Mouse (Mus musculus) layer of hippocampus, postnatal 14 days (tissue): ENCODE measurements around the gene Nfic. TPM values are rescaled to one million over a fixed set of nuclear protein-coding genes. Genes with fewer than 3 reads are reported as not detected.
A peak's percentile ranks its signal among the peaks of the same experiment; 100 is the strongest.

Experiments used
- DNase-seq, 2 experiments: peaks; one replicate each; pipeline ENCODE4 v3.0.0; 2021 to 2022; ENCODE audit warnings: low spot score in 2 of 2, mixed read lengths in 1 of 2
- long read RNA-seq, 2 experiments: library from polyadenylated mRNA; stranded (forward); transcript quantifications; one replicate each; pipeline ENCODE4 v2.0.0; 2021
- total RNA-seq, 2 experiments: library from RNA; stranded (reverse); gene quantifications; 2 replicates each; pipeline ENCODE4 v1.2.3; 2021

Gene Nfic
- 10 to 100 TPM; 66.7 to 70.9 TPM for total RNA-seq
- long read RNA-seq, experiment 1, full-length matches to known transcripts: 4 of 15 reads
- long read RNA-seq, experiment 1, partial matches to known transcripts: 3 of 15 reads
- long read RNA-seq, experiment 1, other reads (novel, unspliced or antisense): 8 of 15 reads
- long read RNA-seq, experiment 2, partial matches to known transcripts: 3 of 17 reads
- long read RNA-seq, experiment 2, other reads (novel, unspliced or antisense): 11 of 17 reads

- DNase-seq: no peak
These were observed at the start of gene Nfic for GRCm38 (mm10) chr10:81455181-81455895. TSS of gene Nfic (minus strand) at chr10:81455635.

DNA sequence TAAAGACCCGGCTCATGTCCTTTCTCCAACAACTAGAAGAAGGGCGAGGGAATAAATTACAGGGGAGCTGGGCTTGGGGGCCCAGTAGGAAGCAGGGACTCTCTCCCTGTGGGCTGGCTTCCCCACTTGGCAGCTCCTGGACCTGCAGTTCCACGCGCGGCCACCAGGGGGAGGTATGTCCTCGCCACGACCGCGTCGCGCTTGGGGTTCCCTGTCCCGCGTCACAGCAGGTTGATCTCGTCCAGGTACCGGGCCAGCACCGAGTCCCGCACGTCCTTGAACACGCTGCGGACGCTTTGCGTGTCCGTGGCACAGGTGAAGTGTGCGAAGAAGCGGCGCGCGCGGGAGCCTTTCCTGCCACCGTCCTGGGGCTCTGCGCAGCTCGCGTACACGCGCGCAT lies 47.2 kb upstream of the Nfic start:
- DNase-seq: peak; percentile 89 to 90

- DNase-seq: no peak
These were observed 46.4 kb upstream of the Nfic start for GRCm38 (mm10) chr10:81501863-81502262.

DNA sequence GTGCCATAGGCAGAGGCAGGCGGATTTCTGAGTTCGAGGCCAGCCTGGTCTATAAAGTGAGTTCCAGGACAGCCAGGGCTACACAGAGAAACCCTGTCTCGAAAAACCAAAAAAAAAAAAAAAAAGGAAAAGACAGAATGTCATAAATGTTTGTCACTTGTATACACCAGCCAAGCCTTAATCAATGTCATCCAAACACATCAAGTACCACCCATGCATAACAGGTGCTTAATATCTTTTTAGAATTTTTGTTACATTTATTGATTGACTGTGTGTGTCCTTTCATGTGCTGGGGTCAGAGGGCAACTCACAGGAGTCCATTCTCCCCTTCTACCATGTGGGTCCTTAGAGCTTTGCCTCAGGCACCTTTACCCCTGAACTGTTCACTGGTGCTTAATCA lies 44.6 kb upstream of the Nfic start, which contains the start of gene S1pr4:
Gene S1pr4, minus strand, starts transcription at position 101 of the 400 bp plus-strand sequence.
- no peak for DNase-seq

DNA sequence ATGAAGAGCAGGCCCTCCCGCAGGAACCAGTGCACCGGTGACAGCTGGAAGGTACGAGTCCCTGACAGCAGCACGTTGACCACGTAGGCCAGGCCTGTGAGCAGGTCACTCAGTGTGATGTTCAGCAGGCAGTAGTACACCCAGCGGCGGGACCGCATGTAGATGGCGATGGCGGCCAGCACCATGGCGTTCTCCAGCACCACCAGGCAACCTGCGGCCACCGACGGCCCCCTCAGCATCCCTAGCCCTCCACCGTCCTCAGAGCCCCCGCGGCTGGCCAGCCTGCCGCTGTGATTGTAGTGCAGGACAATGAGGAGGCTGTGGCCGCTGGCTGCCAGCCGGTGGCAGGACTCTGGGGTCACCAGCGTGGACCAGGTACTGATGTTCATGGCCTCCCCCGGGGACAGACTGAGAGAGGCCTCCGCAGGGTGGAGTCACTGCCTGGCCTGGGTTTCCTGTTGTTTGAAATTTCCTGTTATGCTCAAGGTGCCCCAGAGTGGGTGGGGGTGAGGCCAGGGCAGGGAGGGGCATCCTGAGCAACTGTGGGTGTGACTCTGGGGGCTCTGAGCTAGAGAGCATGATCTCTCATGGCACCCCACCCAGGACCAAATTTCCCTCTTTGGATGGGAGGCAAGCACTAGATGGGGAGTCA lies 43.9 kb upstream of the Nfic start:
- DNase-seq: no peak

GRCm38 (mm10) chr10:81498316-81499249 lies 43.1 kb upstream of the Nfic start:
- DNase-seq: peak in 1 of 2 experiments; percentile 13

DNA sequence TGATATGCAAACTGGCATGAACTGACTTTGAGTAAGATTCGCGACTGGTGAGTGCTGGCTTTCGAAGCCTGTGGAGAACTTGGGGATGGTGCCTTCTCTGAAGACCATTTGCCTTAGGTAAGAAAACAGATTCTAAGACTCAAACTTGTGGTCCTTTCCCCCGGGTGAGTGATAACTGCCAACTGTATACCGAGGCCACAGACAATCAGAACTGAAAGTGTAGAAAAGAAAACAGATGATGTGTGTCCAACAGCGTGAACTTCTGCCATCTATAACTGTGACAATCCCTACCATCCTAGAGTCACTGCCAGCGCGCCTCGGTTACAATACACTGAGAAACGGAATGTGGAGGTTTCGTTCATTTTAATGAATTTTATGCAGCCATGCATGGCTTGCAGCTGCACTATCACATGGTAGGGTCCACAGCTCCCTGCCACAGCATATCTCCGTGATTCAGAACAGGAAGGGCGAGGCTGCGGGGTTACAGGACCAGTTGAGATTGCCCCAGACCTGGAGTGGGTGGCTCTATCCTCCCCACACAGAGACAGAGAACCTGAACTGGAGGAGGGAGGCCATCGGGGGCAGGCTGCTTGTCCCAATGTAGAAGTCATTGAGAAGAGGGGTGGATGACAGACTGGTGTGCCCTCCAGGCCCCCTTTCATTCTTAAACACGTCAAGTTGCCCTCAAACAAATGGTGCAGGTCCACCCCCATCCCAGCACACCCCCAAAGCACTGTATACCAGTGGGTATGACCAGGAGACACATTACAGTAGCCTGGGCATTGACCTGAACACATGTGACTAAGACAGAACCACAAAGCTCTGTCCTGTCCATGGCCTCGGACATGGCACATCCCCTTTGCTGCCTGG lies 42.2 kb upstream of the Nfic start:
- DNase-seq: peak in 1 of 2 experiments; percentile 19

DNA sequence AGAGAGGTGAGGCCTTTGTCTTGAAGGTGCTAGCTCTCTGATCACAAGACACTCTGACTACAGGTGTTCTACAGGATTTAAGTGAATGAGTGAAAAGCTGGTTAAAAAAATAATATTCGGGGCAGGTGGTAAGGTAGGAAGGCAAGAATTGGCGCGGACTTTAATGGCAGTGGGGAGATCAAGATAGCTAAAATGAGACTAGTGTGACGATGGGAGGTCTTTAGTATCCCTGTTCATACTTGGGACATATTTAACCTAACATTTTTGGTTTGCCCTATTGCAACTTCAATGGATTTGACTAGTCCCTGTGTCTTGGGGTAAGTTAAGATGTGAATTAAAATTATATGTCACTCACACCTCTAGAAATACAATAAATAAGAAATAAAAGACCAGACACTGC lies 41.5 kb upstream of the Nfic start:
- DNase-seq: peak in 1 of 2 experiments; percentile 12

- peak; percentile 97 to 99 for DNase-seq
These were observed 40.9 kb upstream of the Nfic start, which contains the start of gene Ncln for GRCm38 (mm10) chr10:81496264-81496901. TSS of gene Ncln (minus strand) at chr10:81496392.

DNA sequence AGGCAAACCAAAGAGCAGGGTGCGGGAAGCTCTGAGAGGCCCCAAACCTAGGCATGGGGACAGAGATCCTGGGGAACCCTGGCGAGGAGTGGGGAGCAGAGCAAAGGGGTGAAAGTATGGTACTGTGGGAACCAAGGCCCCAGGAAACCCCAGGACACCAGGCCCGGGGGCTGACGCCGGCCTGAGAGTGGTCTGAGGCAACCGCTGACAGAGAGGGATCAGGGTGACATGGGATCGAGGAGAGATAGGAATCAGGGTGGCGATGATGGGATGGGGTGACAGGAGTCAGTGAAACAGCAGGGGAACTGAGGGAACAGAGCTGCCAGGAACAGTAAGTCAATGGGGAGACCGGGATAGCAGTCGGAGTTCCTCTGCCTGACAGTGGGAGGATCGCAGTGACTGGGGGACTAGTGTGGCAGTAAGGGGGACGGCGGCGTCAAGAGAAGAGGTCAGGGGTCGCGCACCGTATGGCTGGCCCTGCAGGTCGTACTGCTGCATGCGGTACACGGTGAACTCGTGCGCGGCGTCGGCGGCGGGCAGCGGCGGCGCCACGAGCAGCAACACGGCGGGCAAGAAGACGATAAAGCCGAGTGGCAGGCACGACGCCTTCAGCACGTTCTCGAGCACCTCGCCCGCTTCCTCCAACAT lies 40.3 kb upstream of the Nfic start:
- DNase-seq: no peak

GRCm38 (mm10) chr10:81495151-81495550 lies 39.7 kb upstream of the Nfic start:
- no peak for DNase-seq

GRCm38 (mm10) chr10:81494260-81495041 lies 39.0 kb upstream of the Nfic start:
- DNase-seq: no peak

DNA sequence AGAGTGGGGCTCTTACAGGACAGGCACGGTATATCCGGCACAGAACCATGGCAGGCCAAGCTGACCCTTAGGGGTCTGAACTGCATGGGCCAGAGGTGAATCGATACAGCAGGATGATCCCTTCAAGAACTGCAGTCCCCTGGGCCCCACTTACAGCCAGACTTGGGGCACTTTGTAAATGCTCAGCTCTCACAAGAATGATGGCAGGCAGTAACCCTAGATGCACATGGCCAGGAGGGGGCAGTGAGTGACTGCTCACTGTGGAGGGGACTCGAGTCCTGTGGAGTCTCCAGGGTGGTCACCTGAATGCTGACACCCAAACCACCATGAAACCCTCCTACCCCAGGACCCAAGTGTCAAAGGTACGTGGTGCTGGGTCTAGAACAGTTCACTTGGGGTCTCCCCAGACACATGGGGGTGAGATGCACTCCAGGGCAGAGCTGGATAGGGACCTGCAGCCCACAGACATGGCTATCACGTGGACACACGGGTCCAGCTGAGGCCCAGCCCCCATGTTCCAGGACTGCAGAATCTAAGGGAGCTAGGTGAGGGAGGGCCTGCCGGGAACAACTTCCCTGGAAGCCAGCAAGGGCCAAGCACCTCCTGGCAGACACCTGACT lies 38.3 kb upstream of the Nfic start:
- no peak for DNase-seq

DNA sequence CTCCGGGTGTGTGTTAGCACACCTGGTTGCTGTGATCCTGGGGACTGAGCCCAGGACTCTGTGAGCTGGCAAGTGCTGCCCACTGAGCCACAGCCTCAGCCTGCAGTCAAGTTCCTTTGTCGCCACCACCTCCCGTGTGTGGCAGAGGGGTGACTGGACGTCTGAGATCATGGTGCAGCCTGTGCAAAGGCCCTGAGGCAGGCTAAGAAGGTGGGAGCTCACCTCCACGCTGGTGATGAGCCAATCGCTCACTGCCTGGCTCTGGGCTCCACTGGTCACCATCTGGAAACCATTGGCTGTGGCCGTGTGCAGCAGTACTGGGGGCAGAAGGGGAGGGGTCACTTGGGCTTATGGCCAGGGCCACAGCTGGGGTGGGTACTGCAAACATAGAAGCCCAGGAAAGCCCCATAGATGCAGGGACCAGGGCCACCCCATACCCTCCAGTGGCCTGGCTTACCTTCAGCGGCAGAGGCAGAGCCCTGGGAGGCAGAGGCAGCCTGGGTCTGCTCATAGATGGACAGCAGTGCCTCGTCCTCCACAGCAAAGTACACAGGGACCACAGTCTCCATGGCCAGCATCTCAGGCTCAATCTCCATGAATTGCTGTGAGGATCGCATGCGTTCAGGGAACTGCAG lies 37.3 kb upstream of the Nfic start:
- no peak for DNase-seq

DNA sequence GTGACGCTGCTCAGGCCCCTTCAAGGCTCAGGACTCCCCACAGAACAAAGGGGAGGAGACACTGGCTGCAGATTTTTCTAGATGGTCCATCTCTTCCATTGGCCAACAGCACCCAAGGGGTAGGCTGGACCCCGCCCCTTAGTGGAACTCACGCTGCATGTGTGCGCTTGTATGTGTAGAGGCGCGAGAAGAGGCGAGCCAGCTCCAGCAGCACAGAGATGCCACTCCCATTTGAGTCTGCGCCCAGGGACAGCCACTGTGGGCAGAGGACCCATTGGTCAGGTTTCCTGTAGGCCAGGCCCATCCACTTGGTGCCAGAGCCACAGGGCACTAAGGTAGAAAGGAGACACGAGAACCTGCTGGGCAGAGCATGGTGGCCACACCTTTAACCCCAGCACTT lies 35.6 kb upstream of the Nfic start:
- DNase-seq: no peak

GRCm38 (mm10) chr10:81489941-81490340 lies 34.5 kb upstream of the Nfic start:
- no peak for DNase-seq

- no peak for DNase-seq
These were observed 32.6 kb upstream of the Nfic start for GRCm38 (mm10) chr10:81488081-81488480.
